Mouse (Mus musculus) liver, postnatal 0 days (tissue): ENCODE results near the gene E4f1. TPM values are rescaled to one million over a fixed set of nuclear protein-coding genes. Genes with fewer than 3 reads are reported as not detected.

Experiments
- ATAC-seq: fragments of 200-750 bp; cut with Nextera tagmentation; 2 replicates; pipeline ENCODE4 v1.8.0; 2017; ENCODE audit warnings: mild to moderate bottlenecking, moderate library complexity
- DNase-seq: peaks from one replicate; pipeline ENCODE4 v3.0.0-alpha.2; 2016
- H3K27ac ChIP-seq: fragments of 300-500 bp; sonication (generic); 2 replicates; pipeline ENCODE4 v1.5.1; 2014; ENCODE audit warnings: antibody characterized with exemption, moderate library complexity, mild to moderate bottlenecking, low read depth
- H3K27me3 ChIP-seq: fragments of 300-500 bp; sonication (generic); 2 replicates; pipeline ENCODE4 v1.6.1; 2014; ENCODE audit warnings: low read length, control low read depth, mixed read lengths; ENCODE audit not compliant: insufficient read depth
- H3K36me3 ChIP-seq: fragments of 300-500 bp; sonication (generic); replicated peaks from 2 replicates; pipeline ENCODE4 v1.6.1; 2014; ENCODE audit warnings: mild to moderate bottlenecking, control low read depth, low read length, moderate library complexity, mixed read lengths; ENCODE audit not compliant: insufficient read depth
- H3K4me1 ChIP-seq: fragments of 300-500 bp; sonication (generic); 2 replicates; pipeline ENCODE4 v1.6.1; 2014; ENCODE audit warnings: antibody characterized with exemption, mild to moderate bottlenecking, control low read depth; ENCODE audit not compliant: insufficient read depth
- H3K4me2 ChIP-seq: fragments of 300-500 bp; sonication (generic); 2 replicates; pipeline ENCODE4 v1.6.1; 2014; ENCODE audit warnings: low read depth, mild to moderate bottlenecking, low read length, moderate library complexity, mixed read lengths
- H3K4me3 ChIP-seq: fragments of 300-500 bp; sonication (generic); 2 replicates; pipeline ENCODE4 v1.5.1; 2014; ENCODE audit warnings: low read depth, low read length
- H3K9ac ChIP-seq: fragments of 300-500 bp; sonication (generic); replicated peaks from 2 replicates; pipeline ENCODE4 v1.6.1; 2014; ENCODE audit warnings: mild to moderate bottlenecking, moderate library complexity
- H3K9me3 ChIP-seq: fragments of 300-500 bp; sonication (generic); 2 replicates; pipeline ENCODE4 v1.6.1; 2016; ENCODE audit warnings: mild to moderate bottlenecking, control low read depth, low read length, mixed read lengths
- CTCF ChIP-seq: sonication (generic); IDR thresholded peaks from 2 replicates; pipeline ENCODE4 v1.5.1; 2016; ENCODE audit warnings: antibody characterized with exemption, low read depth
- EP300 ChIP-seq: IDR thresholded peaks from 2 replicates; pipeline ENCODE4 v1.6.1; 2016; ENCODE audit warnings: antibody characterized with exemption, low read depth, mild to moderate bottlenecking
- WGBS: fragments of 180-500 bp; shearing (Covaris S2); extraction: QIAGEN DNeasy Blood & Tissue Kit; methylation state at CpG from one replicate; pipeline ENCODE4 v1.1.7; 2014; ENCODE audit not compliant: insufficient replicate concordance; 5-methylcytosine and 5-hydroxymethylcytosine counted together
- polyA plus RNA-seq: library from polyadenylated mRNA; unstranded; fragments of >200 nt; fragmentation: Nextera tagmentation; extraction: Ambion mirVana; gene quantifications from 2 replicates; pipeline ENCODE4 v1.2.1, GENCODE M21; 2015

E4f1 gene
- polyA plus RNA-seq, 1 experiment from 2014 or later: 6.4 TPM

- H3K27me3 ChIP-seq: no peaks in the 10 kb centered on the region
- ATAC-seq: no peak
- no peak within 1 kb of the TSS for H3K4me2 ChIP-seq
- 79% methylated on average over 7 of the region's 7 CpGs for WGBS
- no peaks in the 10 kb centered on the region for H3K4me1 ChIP-seq
- H3K27ac ChIP-seq: no peak within 1 kb of the TSS
- no peak for TF ChIP-seq EP300
- no peak for TF ChIP-seq CTCF
- H3K9ac ChIP-seq: no peak within 1 kb of the TSS
- peaks cover 53% of the 10 kb centered on the region for H3K36me3 ChIP-seq
- H3K9me3 ChIP-seq: no peaks in the 10 kb centered on the region
- H3K4me3 ChIP-seq: no peak within 1 kb of the TSS
- no peak for DNase-seq
These were observed 27.4 kb downstream of the E4f1 start, which contains the start of gene Dnase1l2 for GRCm38 (mm10) chr17:24442632-24443155. Gene Dnase1l2 (minus strand): TSS chr17:24443105.

GRCm38 (mm10) chr17:24442107-24442506, 28.0 kb downstream of the E4f1 start:
- Histone ChIP-seq H3K4me1 (no peaks in the 10 kb centered on the region), H3K27me3 (no peaks in the 10 kb centered on the region), H3K4me3 (no peak overlapping the region), H3K9ac (no peak overlapping the region), H3K4me2 (no peak overlapping the region), H3K9me3 (no peaks in the 10 kb centered on the region), H3K36me3 (peaks cover 54% of the 10 kb centered on the region), H3K27ac (no peak overlapping the region)
- WGBS: 88% methylated on average over 14 of the region's 14 CpGs
- no peak for TF ChIP-seq EP300
- DNase-seq (no peak), ATAC-seq (no peak)

GRCm38 (mm10) chr17:24441148-24441547, 29.0 kb downstream of the E4f1 start:
- DNase-seq: no peak
- Histone ChIP-seq H3K27me3 (no peaks in the 10 kb centered on the region), H3K4me3 (no peak overlapping the region), H3K4me1 (no peaks in the 10 kb centered on the region), H3K36me3 (peaks cover 47% of the 10 kb centered on the region), H3K27ac (no peak overlapping the region), H3K9me3 (no peaks in the 10 kb centered on the region), H3K9ac (no peak overlapping the region), H3K4me2 (no peak overlapping the region)
- ATAC-seq: no peak
- WGBS: 65% methylated on average over 2 of the region's 2 CpGs
- TF ChIP-seq EP300 (no peak), CTCF (peak; percentile 57)

GRCm38 (mm10) chr17:24440377-24440776, 29.7 kb downstream of the E4f1 start:
- peaks cover 48% of the 10 kb centered on the region for H3K36me3 ChIP-seq
- no peak overlapping the region for H3K4me2 ChIP-seq
- H3K27ac ChIP-seq: no peak overlapping the region
- 84% methylated on average over 8 of the region's 8 CpGs for WGBS
- no peak overlapping the region for H3K9ac ChIP-seq
- no peaks in the 10 kb centered on the region for H3K27me3 ChIP-seq
- no peak for DNase-seq
- no peaks in the 10 kb centered on the region for H3K4me1 ChIP-seq
- TF ChIP-seq EP300 (no peak), CTCF (no peak)
- ATAC-seq: no peak
- H3K9me3 ChIP-seq: no peaks in the 10 kb centered on the region
- H3K4me3 ChIP-seq: no peak overlapping the region

GRCm38 (mm10) chr17:24437016-24437415, 33.1 kb downstream of the E4f1 start:
- no peaks in the 10 kb centered on the region for H3K27me3 ChIP-seq
- H3K36me3 ChIP-seq: peaks cover 38% of the 10 kb centered on the region
- DNase-seq: no peak
- no peak overlapping the region for H3K4me3 ChIP-seq
- H3K9ac ChIP-seq: no peak overlapping the region
- no peak overlapping the region for H3K27ac ChIP-seq
- TF ChIP-seq EP300 (no peak), CTCF (peak; percentile 87)
- ATAC-seq: peak; percentile 63
- WGBS: 79% methylated on average over 5 of the region's 5 CpGs
- H3K4me1 ChIP-seq: no peaks in the 10 kb centered on the region
- H3K4me2 ChIP-seq: no peak overlapping the region
- H3K9me3 ChIP-seq: no peaks in the 10 kb centered on the region

GRCm38 (mm10) chr17:24429201-24429983, 40.7 kb downstream of the E4f1 start:
- Histone ChIP-seq H3K27me3 (no peaks in the 10 kb centered on the region), H3K4me1 (peaks cover 9% of the 10 kb centered on the region), H3K9me3 (no peaks in the 10 kb centered on the region), H3K9ac (peak overlapping the region; percentile 6; the same call in 1 of the 2 replicates), H3K36me3 (peaks cover 12% of the 10 kb centered on the region), H3K4me2 (no peak overlapping the region), H3K4me3 (no peak overlapping the region), H3K27ac (peak overlapping the region; percentile 34)
- no peak for ATAC-seq
- WGBS: 81% methylated on average over 14 of the region's 14 CpGs
- TF ChIP-seq EP300 (no peak), CTCF (no peak)
- no peak for DNase-seq
